Mouse (Mus musculus): ENCODE measurements at regions not wholly inside any gene's neighbourhood (a gene's known extent, or its start where the extent isn't known, plus 50 kb on each side); places are given as distances from the start of the nearest gene placed in this dataset.
A peak's percentile ranks its signal among the peaks of the same experiment; 100 is the strongest.

GRCm38 (mm10) chr8:80422190-80422589 lies 71.4 kb upstream of the Gypa start:
- no peak for DNase-seq (ENCODE audit: low read depth in 2 of 2, low spot score in 2 of 2)

GRCm38 (mm10) chr8:80416121-80416520 lies 77.5 kb upstream of the Gypa start:
- no peak for DNase-seq (ENCODE audit: low read depth in 2 of 2, low spot score in 2 of 2)

GRCm38 (mm10) chr8:80399594-80400207 lies 93.9 kb upstream of the Gypa start:
- DNase-seq (ENCODE audit: low read depth in 2 of 2, low spot score in 2 of 2) = no peak

GRCm38 (mm10) chr8:80395010-80395409 lies 98.6 kb upstream of the Gypa start:
- no peak for DNase-seq (ENCODE audit: low read depth in 2 of 2, low spot score in 2 of 2)

- peak; percentile 25 to 38 for DNase-seq (ENCODE audit: low read depth in 2 of 2, low spot score in 2 of 2)
Observed at GRCm38 (mm10) chr8:80393111-80393510, 100.5 kb upstream of the Gypa start.

- DNase-seq (ENCODE audit: low read depth in 2 of 2, low spot score in 2 of 2) = no peak
Observed at GRCm38 (mm10) chr8:80369221-80369620, 124.4 kb upstream of the Gypa start.

GRCm38 (mm10) chr8:80364059-80364458 lies 129.5 kb upstream of the Gypa start:
- DNase-seq (ENCODE audit: low read depth in 2 of 2, low spot score in 2 of 2) = no peak

GRCm38 (mm10) chr8:80343299-80343698 lies 150.3 kb upstream of the Gypa start:
- DNase-seq (ENCODE audit: low read depth in 2 of 2, low spot score in 2 of 2) = no peak

- no peak for DNase-seq (ENCODE audit: low read depth in 2 of 2, low spot score in 2 of 2)
Observed at GRCm38 (mm10) chr8:80337872-80338271, 155.7 kb upstream of the Gypa start.

- DNase-seq (ENCODE audit: low read depth in 2 of 2, low spot score in 2 of 2) = no peak
Observed at GRCm38 (mm10) chr8:80328676-80329075, 164.9 kb upstream of the Gypa start.

GRCm38 (mm10) chr8:80325859-80326258 lies 167.7 kb upstream of the Gypa start:
- no peak for DNase-seq (ENCODE audit: low read depth in 2 of 2, low spot score in 2 of 2)

- DNase-seq (ENCODE audit: low read depth in 2 of 2, low spot score in 2 of 2) = no peak
Observed at GRCm38 (mm10) chr8:80325132-80325531, 168.4 kb upstream of the Gypa start.

GRCm38 (mm10) chr8:80318231-80318870 lies 175.2 kb upstream of the Gypa start:
- DNase-seq (ENCODE audit: low read depth in 2 of 2, low spot score in 2 of 2) = no peak

- no peak for DNase-seq (ENCODE audit: low read depth in 2 of 2, low spot score in 2 of 2)
Observed at GRCm38 (mm10) chr8:80315371-80315770, 178.2 kb upstream of the Gypa start.

GRCm38 (mm10) chr8:80314826-80315225 lies 178.8 kb upstream of the Gypa start:
- no peak for DNase-seq (ENCODE audit: low read depth in 2 of 2, low spot score in 2 of 2)

- no peak for DNase-seq (ENCODE audit: low read depth in 2 of 2, low spot score in 2 of 2)
Observed at GRCm38 (mm10) chr8:80313883-80314635, 179.5 kb upstream of the Gypa start.

- DNase-seq (ENCODE audit: low read depth in 2 of 2, low spot score in 2 of 2) = no peak
Observed at GRCm38 (mm10) chr8:80307761-80308160, 185.8 kb upstream of the Gypa start.

- DNase-seq (ENCODE audit: low read depth in 2 of 2, low spot score in 2 of 2) = no peak
Observed at GRCm38 (mm10) chr8:80298596-80298995, 195.0 kb upstream of the Gypa start.

GRCm38 (mm10) chr8:80290311-80290710 lies 203.3 kb upstream of the Gypa start:
- no peak for DNase-seq (ENCODE audit: low read depth in 2 of 2, low spot score in 2 of 2)

GRCm38 (mm10) chr8:80289282-80289681 lies 204.3 kb upstream of the Gypa start:
- DNase-seq (ENCODE audit: low read depth in 2 of 2, low spot score in 2 of 2) = no peak

GRCm38 (mm10) chr8:80268910-80269460 lies 211.2 kb upstream of the Hhip start:
- no peak for DNase-seq (ENCODE audit: low read depth in 2 of 2, low spot score in 2 of 2)

GRCm38 (mm10) chr8:80264915-80265314 lies 207.1 kb upstream of the Hhip start:
- no peak for DNase-seq (ENCODE audit: low read depth in 2 of 2, low spot score in 2 of 2)

All from CD8-positive naive resting alpha-beta T cell, adult 2 months (primary cell).